Comparison of ENCODE assay signal across 8 mouse cellular contexts in the genomic region with DNA sequence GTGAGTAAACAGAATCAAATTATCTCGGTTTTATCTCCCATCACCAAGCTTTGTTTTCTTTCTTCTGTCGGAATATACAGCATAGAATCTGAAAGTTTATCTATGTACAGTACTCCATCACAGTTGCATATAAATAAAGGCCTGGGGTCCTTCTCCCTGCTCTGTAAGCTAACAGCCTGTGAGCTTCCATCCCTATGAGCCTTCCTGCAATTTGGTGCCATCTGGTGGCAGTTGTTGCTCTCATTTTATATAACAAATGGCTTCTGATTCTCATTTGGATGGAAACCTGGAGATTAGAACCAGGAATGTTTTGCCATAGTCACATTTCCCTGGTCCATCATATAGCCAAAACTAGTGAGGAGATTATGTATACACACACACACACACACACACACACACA.
DNase-seq lines count a peak whose midpoint lies in the region; ATAC-seq and TF ChIP-seq lines count a peak whose summit lies in the region.
"Had no signal": no experiment of that assay in that cellular context is flagged by ENCODE, and none has a peak within 500 bp of the region (broad histone marks: within the 10 kb centered on the region; RNA-seq: fewer than 3 reads in every experiment).

No protein-coding gene starts in this region.

- H3K9me3 ChIP-seq in lung, postnatal 0 days (ENCODE audit: low read length) = no peaks in the 10 kb centered on the region
- no peaks in the 10 kb centered on the region for H3K9me3 ChIP-seq in forebrain, embryonic 10.5 days
- H3K9me3 ChIP-seq: megakaryocyte, embryonic 14.5 days had no signal

- DNase-seq in lung, postnatal 0 days (ENCODE audit: low spot score) = peak; percentile 7
- DNase-seq in lung, adult 2 months = no peak
- DNase-seq in brain, embryonic 18.5 days (ENCODE audit: low read depth, low spot score) = peak; percentile 49
- peak; percentile 35 for DNase-seq in forebrain, embryonic 10.5 days (ENCODE audit: extremely low spot score, low spot score)
- DNase-seq in layer of hippocampus, adult 9-10 months (ENCODE audit: low spot score) = peak; percentile 61
- DNase-seq in retina, adult 2 months (ENCODE audit: low read depth, low spot score) = peak; percentile 34
- DNase-seq in thymus, postnatal 4 days = no peak

- peak; percentile 53 for TF ChIP-seq CTCF in lung, postnatal 0 days (IDR thresholded peaks at IDR 0.05)
- TF ChIP-seq CTCF in lung, adult 2 months (IDR thresholded peaks at IDR 0.05; ENCODE audit: insufficient read depth, low read length) = no peak

- no peaks in the 10 kb centered on the region for H3K4me1 ChIP-seq in lung, postnatal 0 days (ENCODE audit: insufficient read depth, low read depth, low read length)
- no peaks in the 10 kb centered on the region for H3K4me1 ChIP-seq in lung, adult 2 months (ENCODE audit: control insufficient read depth, insufficient read depth, low read length)
- H3K4me1 ChIP-seq in forebrain, embryonic 10.5 days = no peaks in the 10 kb centered on the region
- H3K4me1 ChIP-seq: megakaryocyte, embryonic 14.5 days had no signal

- no peak overlapping the region for H3K4me2 ChIP-seq in lung, postnatal 0 days (replicated peaks; ENCODE audit: low read depth, low read length)

- no peak overlapping the region for H3K4me3 ChIP-seq in lung, postnatal 0 days (ENCODE audit: low read depth, low read length)
- H3K4me3 ChIP-seq in lung, adult 2 months (replicated peaks; ENCODE audit: extremely low read depth, low read depth, low read length) = no peak overlapping the region
- H3K4me3 ChIP-seq in forebrain, embryonic 10.5 days = no peak overlapping the region
- H3K4me3 ChIP-seq: megakaryocyte, embryonic 14.5 days had no signal

- no peak for ATAC-seq in lung, postnatal 0 days

- H3K9ac ChIP-seq in lung, postnatal 0 days (replicated peaks; ENCODE audit: low read depth) = no peak overlapping the region

- H3K36me3 ChIP-seq in lung, postnatal 0 days (ENCODE audit: insufficient read depth, low read length) = no peaks in the 10 kb centered on the region
- no peaks in the 10 kb centered on the region for H3K36me3 ChIP-seq in forebrain, embryonic 10.5 days (replicated peaks)

- TF ChIP-seq POLR2A in lung, adult 2 months (IDR thresholded peaks at IDR 0.05; ENCODE audit: borderline replicate concordance, extremely low read depth, low read depth, low read length) = no peak

- 30% methylated on average over 2 of the region's 2 CpGs for WGBS in lung, postnatal 0 days
- WGBS in lung, adult 2 months = 29% methylated on average over 2 of the region's 2 CpGs
- 36% methylated on average over 2 of the region's 2 CpGs for WGBS in forebrain, embryonic 10.5 days

- H3K27ac ChIP-seq in lung, postnatal 0 days (ENCODE audit: low read length) = no peak overlapping the region
- no peak overlapping the region for H3K27ac ChIP-seq in forebrain, embryonic 10.5 days

- H3K27me3 ChIP-seq in lung, postnatal 0 days (replicated peaks; ENCODE audit: insufficient read depth, low read length) = no peaks in the 10 kb centered on the region
- H3K27me3 ChIP-seq in forebrain, embryonic 10.5 days (ENCODE audit: poor library complexity, severe bottlenecking) = no peaks in the 10 kb centered on the region
- H3K27me3 ChIP-seq: megakaryocyte, embryonic 14.5 days had no signal

- no peak for TF ChIP-seq EP300 in lung, postnatal 0 days (IDR thresholded peaks at IDR 0.05)

Comparison
In these comparisons a context has a peak if more than half of its experiments do, and no peak if none do; other contexts are left out.
1. DNase-seq: peak in lung, postnatal 0 days (single experiment), brain, embryonic 18.5 days (single experiment), forebrain, embryonic 10.5 days (single experiment), layer of hippocampus, adult 9-10 months (single experiment) and retina, adult 2 months (single experiment); none in lung, adult 2 months (single experiment) and thymus, postnatal 4 days (single experiment).